Mouse (Mus musculus): Measurements from ENCODE around the gene Drosha. TPM values are rescaled to one million over a fixed set of nuclear protein-coding genes. Genes with fewer than 3 reads are reported as not detected.

Gene Drosha
- polyA plus RNA-seq, 1 experiment, result 14.6 TPM

DNA sequence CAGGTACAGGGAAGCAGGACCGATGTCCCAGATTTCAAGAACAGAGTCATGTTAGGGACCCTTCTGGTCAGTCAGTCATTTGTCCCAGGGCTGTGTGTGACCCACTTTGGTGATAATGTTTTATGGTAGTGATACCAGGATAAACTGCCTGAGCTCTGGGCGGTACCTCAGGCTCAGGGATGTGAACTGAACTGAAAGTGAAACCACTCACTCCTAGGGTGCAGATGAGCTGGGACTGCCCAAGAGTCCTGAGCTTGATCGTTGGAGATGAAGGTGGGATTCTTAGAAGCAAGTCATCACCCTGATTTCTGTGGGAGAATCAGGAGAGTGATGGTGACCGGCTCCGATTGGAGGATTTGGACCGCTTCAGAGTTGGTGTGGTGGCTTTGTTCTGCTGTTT lies 32.2 kb downstream of the Drosha start:
- TF ChIP-seq POLR2A (IDR thresholded peaks at IDR 0.05; ENCODE audit: borderline replicate concordance, low read depth, low read length) (no peak), CTCF (IDR thresholded peaks at IDR 0.05; ENCODE audit: low read depth, low read length) (no peak)
- H3K4me3 ChIP-seq (ENCODE audit: insufficient read depth, low read length), result no peak overlapping the region
- H3K27ac ChIP-seq (ENCODE audit: insufficient read depth, low read depth, low read length), result no peak overlapping the region
- no peaks in the 10 kb centered on the region for H3K4me1 ChIP-seq (ENCODE audit: control insufficient read depth, insufficient read depth, low read length)

GRCm38 (mm10) chr15:12857840-12858516 lies 33.4 kb downstream of the Drosha start:
- Histone ChIP-seq H3K4me3 (ENCODE audit: insufficient read depth, low read length) (no peak overlapping the region), H3K4me1 (ENCODE audit: control insufficient read depth, insufficient read depth, low read length) (no peaks in the 10 kb centered on the region), H3K27ac (ENCODE audit: insufficient read depth, low read depth, low read length) (no peak overlapping the region)
- TF ChIP-seq POLR2A (IDR thresholded peaks at IDR 0.05; ENCODE audit: borderline replicate concordance, low read depth, low read length) (no peak), CTCF (IDR thresholded peaks at IDR 0.05; ENCODE audit: low read depth, low read length) (no peak)

- Histone ChIP-seq H3K4me3 (ENCODE audit: insufficient read depth, low read length) (no peak overlapping the region), H3K4me1 (ENCODE audit: control insufficient read depth, insufficient read depth, low read length) (no peaks in the 10 kb centered on the region), H3K27ac (ENCODE audit: insufficient read depth, low read depth, low read length) (no peak overlapping the region)
- TF ChIP-seq POLR2A (IDR thresholded peaks at IDR 0.05; ENCODE audit: borderline replicate concordance, low read depth, low read length) (no peak), CTCF (IDR thresholded peaks at IDR 0.05; ENCODE audit: low read depth, low read length) (no peak)
Measured at GRCm38 (mm10) chr15:12858645-12859044, 34.0 kb downstream of the Drosha start.

DNA sequence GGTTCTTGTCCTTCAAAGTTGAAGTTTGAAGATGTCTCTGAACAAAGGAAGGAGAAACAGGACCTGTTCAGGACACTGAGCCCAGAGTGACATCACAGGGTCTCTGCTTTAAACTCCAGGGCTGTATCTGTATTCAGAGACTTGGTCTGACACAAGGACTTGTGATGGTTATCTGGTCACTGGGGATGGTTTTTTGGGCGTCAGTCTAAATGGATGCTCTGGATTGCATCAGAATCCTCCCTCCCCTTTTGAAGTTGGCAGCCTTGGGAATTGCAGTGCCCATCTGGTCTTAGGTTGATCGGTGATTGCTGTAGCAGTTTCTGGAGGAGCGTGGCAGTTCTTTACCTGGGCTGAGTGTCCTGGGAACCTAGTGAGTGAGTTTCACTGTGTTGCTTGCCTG lies 37.4 kb downstream of the Drosha start:
- Histone ChIP-seq H3K4me3 (ENCODE audit: insufficient read depth, low read length) (no peak overlapping the region), H3K4me1 (ENCODE audit: control insufficient read depth, insufficient read depth, low read length) (peaks cover 14% of the 10 kb centered on the region), H3K27ac (ENCODE audit: insufficient read depth, low read depth, low read length) (no peak overlapping the region)
- TF ChIP-seq CTCF (IDR thresholded peaks at IDR 0.05; ENCODE audit: low read depth, low read length) (no peak), POLR2A (IDR thresholded peaks at IDR 0.05; ENCODE audit: borderline replicate concordance, low read depth, low read length) (no peak)

- no peak overlapping the region for H3K4me3 ChIP-seq (ENCODE audit: insufficient read depth, low read length)
- H3K4me1 ChIP-seq (ENCODE audit: control insufficient read depth, insufficient read depth, low read length), result peaks cover 14% of the 10 kb centered on the region
- TF ChIP-seq POLR2A (IDR thresholded peaks at IDR 0.05; ENCODE audit: borderline replicate concordance, low read depth, low read length) (no peak), CTCF (IDR thresholded peaks at IDR 0.05; ENCODE audit: low read depth, low read length) (no peak)
- H3K27ac ChIP-seq (ENCODE audit: insufficient read depth, low read depth, low read length), result no peak overlapping the region
Measured at GRCm38 (mm10) chr15:12863669-12864068, 39.1 kb downstream of the Drosha start.

DNA sequence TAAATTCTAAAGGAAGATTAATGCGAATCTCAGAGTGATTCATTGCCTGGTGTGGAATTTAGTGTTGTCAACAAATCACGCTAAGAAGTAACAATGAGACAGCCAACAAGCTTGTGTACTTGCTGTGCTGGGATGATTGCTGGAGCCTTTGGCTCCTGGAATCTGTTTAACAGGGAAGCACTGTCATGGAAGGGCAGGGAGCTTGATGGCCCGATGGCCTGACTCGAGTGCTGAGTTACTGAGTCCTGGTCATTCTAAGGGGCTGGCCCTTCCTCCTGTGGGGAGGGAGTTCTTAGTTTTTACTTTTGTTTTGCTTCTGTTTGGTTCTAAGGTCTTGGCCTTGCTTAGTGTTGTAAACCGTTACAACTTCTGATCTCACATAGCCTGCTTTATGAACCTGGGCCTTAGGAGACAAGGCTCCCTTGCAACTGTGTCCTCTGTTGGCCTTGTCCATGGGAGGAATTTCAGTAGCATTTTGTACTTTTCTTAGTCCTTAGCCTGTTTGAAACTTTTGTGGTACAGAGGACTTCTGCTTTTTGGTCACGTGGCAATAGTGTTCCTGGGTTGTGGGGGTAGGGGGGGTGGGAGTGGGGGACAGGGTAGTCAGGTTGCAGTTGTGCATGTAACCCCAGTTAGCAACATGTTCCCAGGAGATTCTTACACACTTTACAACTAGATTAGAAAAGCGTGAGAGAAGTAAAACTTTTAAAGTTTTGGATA lies 41.1 kb downstream of the Drosha start:
- Histone ChIP-seq H3K27ac (ENCODE audit: insufficient read depth, low read depth, low read length) (peak overlapping the region; percentile 65), H3K4me3 (ENCODE audit: insufficient read depth, low read length) (no peak overlapping the region), H3K4me1 (ENCODE audit: control insufficient read depth, insufficient read depth, low read length) (peaks cover 14% of the 10 kb centered on the region)
- TF ChIP-seq POLR2A (IDR thresholded peaks at IDR 0.05; ENCODE audit: borderline replicate concordance, low read depth, low read length) (no peak), CTCF (IDR thresholded peaks at IDR 0.05; ENCODE audit: low read depth, low read length) (no peak)

DNA sequence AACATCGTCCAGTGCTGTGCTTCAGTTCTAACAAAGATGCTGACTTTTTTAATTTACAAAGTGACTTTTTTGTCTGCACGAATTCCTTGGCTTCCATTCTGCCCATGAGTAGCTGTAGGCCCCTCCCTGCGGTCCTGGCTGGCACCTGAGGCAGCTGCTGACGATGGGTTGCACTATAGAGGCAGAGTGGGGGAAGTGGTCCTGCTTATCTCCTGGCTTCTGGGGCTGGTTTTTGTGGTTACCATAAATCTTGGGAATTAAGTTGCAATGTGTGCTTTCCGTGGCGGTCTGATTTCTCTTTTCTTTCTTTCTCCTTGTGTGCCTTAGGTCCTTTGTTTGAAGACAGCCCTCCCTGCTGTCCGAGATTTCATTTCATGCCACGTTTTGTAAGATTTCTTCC lies 42.7 kb downstream of the Drosha start:
- H3K4me3 ChIP-seq (ENCODE audit: insufficient read depth, low read length), result no peak overlapping the region
- no peak overlapping the region for H3K27ac ChIP-seq (ENCODE audit: insufficient read depth, low read depth, low read length)
- peaks cover 14% of the 10 kb centered on the region for H3K4me1 ChIP-seq (ENCODE audit: control insufficient read depth, insufficient read depth, low read length)
- TF ChIP-seq POLR2A (IDR thresholded peaks at IDR 0.05; ENCODE audit: borderline replicate concordance, low read depth, low read length) (no peak), CTCF (IDR thresholded peaks at IDR 0.05; ENCODE audit: low read depth, low read length) (no peak)

DNA sequence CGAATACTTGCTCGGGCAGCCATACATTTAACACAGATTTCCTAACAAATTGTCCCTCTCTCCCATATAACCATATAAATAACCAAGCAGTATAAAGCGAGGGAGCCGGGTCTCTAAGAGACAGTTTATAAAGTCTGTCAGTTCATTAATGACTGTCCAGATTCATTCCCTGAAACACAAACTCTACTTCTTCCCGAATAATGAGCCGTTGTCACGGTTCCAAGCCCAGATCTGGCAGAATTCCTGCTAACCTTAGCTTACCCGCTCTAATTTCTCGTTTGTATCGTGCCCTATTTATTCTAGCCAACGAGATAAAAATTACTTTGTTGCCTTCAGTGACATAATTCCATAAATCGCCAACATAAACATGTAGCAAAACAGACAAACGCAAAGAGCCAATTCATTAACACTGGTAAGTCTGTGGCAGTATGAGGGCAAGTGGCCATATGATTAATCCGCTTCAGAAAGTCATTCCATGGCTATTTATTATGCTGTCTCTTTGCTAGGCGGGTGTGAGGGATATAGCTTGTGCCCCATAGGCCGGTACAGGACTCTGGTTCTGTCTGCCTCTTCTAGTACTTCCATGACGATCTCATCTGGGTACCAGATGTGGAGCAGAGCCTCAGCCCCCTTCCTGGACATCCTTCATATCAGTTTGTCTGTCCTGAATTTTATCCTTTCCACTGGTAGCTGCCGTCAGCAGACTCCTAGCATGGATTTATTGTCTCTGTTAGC lies 51.0 kb downstream of the Drosha start:
- TF ChIP-seq POLR2A (IDR thresholded peaks at IDR 0.05; ENCODE audit: borderline replicate concordance, low read depth, low read length) (no peak), CTCF (IDR thresholded peaks at IDR 0.05; ENCODE audit: low read depth, low read length) (no peak)
- Histone ChIP-seq H3K4me3 (ENCODE audit: insufficient read depth, low read length) (no peak overlapping the region), H3K4me1 (ENCODE audit: control insufficient read depth, insufficient read depth, low read length) (no peaks in the 10 kb centered on the region), H3K27ac (ENCODE audit: insufficient read depth, low read depth, low read length) (no peak overlapping the region)

DNA sequence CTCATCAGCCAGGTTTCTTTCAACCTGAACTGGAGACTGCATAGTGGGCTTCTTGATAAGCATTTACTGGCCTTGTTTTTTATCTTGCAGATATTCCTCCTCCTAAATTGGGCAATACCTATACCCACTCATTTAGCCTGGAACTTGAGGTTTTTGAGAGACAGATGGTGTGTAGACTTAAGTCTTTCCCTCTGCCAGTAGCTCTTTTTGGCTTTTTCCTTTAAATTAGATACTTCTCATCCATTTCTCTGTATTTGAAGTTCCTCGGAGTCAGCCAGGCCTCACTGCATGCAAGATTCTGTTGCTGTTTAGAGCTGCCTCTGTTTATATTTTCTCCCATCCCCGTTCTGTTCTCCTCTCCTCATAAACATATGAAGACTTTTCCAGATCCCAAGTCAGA lies 51.7 kb downstream of the Drosha start:
- Histone ChIP-seq H3K27ac (ENCODE audit: insufficient read depth, low read depth, low read length) (no peak overlapping the region), H3K4me1 (ENCODE audit: control insufficient read depth, insufficient read depth, low read length) (no peaks in the 10 kb centered on the region), H3K4me3 (ENCODE audit: insufficient read depth, low read length) (no peak overlapping the region)
- TF ChIP-seq POLR2A (IDR thresholded peaks at IDR 0.05; ENCODE audit: borderline replicate concordance, low read depth, low read length) (no peak), CTCF (IDR thresholded peaks at IDR 0.05; ENCODE audit: low read depth, low read length) (no peak)

- Histone ChIP-seq H3K4me3 (ENCODE audit: insufficient read depth, low read length) (no peak overlapping the region), H3K27ac (ENCODE audit: insufficient read depth, low read depth, low read length) (no peak overlapping the region), H3K4me1 (ENCODE audit: control insufficient read depth, insufficient read depth, low read length) (no peaks in the 10 kb centered on the region)
- TF ChIP-seq CTCF (IDR thresholded peaks at IDR 0.05; ENCODE audit: low read depth, low read length) (no peak), POLR2A (IDR thresholded peaks at IDR 0.05; ENCODE audit: borderline replicate concordance, low read depth, low read length) (no peak)
Measured at GRCm38 (mm10) chr15:12876881-12877280, 52.3 kb downstream of the Drosha start.

Measured in bone marrow macrophage, adult 2 months (primary cell).